Mouse (Mus musculus): ENCODE measurements around the gene Npas4. TPM values are rescaled to one million over a fixed set of nuclear protein-coding genes. Genes with fewer than 3 reads are reported as not detected.
"Not testable (repeated sequence)": the region's sequence is repeated elsewhere in the genome, so short reads cannot be mapped to it uniquely, and the experiment has no call there.

Gene Npas4
- polyA plus RNA-seq, 1 experiment from 2014 or later = 0.08 TPM

- Histone ChIP-seq H3K27me3 (replicated peaks) (peaks cover 25% of the 10 kb centered on the region), H3K9me3 (replicated peaks) (no peaks in the 10 kb centered on the region), H3K27ac (ENCODE audit: poor library complexity, severe bottlenecking) (peak overlapping the region; percentile 78), H3K36me3 (no peaks in the 10 kb centered on the region), H3K4me3 (no peak overlapping the region), H3K4me2 (peak overlapping the region; percentile 49), H3K9ac (no peak overlapping the region), H3K4me1 (replicated peaks) (peaks cover 46% of the 10 kb centered on the region)
- WGBS = 11% methylated on average over 8 of the region's 8 CpGs
- no peak for ATAC-seq (ENCODE audit: insufficient number of reproducible peaks, low FRiP score)
These were observed 2.3 kb upstream of the Npas4 start for GRCm38 (mm10) chr19:4992371-4992770.

- H3K27ac ChIP-seq (ENCODE audit: poor library complexity, severe bottlenecking) = no peak overlapping the region
- WGBS = 2% methylated on average over 19 of the region's 22 CpGs
- H3K36me3 ChIP-seq = 0 out of 2 replicates have a peak, but pooled peaks cover 4% of the 10 kb centered on the region
- H3K4me1 ChIP-seq (replicated peaks) = peaks cover 46% of the 10 kb centered on the region
- H3K4me3 ChIP-seq = peak overlapping the region; percentile 27; the same call in 1 of the 2 replicates
- H3K4me2 ChIP-seq = peak overlapping the region; percentile 61
- H3K27me3 ChIP-seq (replicated peaks) = peaks cover 35% of the 10 kb centered on the region
- H3K9me3 ChIP-seq (replicated peaks) = no peaks in the 10 kb centered on the region
- ATAC-seq (ENCODE audit: insufficient number of reproducible peaks, low FRiP score) = no peak
- H3K9ac ChIP-seq = no peak overlapping the region; the same call in 1 of the 2 replicates
These were observed 600 bp upstream of the Npas4 start for GRCm38 (mm10) chr19:4990716-4991115.

DNA sequence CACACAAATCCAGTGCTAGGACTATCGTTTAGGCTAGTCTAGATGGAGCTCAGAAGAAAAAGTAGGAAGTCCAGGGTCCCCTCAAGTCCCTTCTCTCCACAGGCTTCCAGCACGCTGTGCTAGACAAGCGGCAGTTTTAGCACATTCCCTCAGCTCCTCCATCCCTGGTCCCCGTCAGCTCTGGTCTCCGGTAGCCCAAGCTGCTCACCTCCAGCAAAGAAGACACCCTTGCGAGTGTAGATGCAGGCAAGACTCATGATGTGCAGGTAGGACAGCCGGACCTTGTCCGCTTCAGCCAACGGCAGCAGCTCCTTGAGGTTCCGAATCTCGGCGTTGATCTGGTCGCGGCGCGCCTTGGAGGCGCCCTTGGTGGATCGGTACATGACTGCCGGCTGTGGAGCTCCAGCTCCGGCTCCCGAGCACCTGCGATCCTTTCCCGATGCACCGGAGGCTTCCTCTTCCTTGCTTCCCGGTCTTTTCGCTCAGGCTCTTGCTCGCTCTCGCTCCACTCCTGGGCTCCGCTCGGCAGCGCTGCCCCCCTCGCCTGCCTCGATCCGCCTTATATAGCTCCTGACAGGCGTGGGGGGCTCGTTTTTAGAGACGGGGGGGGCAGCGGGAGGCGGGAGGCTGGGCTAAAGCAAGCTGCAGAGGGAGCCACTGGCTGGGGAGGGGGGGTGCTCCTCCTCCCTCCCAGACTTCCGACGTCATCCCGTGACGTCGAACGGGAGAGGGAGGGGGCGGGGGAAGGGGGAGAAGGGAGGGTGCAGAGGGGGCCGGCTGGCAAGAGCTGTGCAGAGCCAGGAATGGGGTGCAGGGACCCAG lies 471 bp downstream of the Npas4 start:
- Histone ChIP-seq H3K9ac (no peak overlapping the region), H3K27me3 (replicated peaks) (peaks cover 45% of the 10 kb centered on the region), H3K27ac (ENCODE audit: poor library complexity, severe bottlenecking) (no peak overlapping the region), H3K9me3 (replicated peaks) (no peaks in the 10 kb centered on the region), H3K4me1 (replicated peaks) (peaks cover 44% of the 10 kb centered on the region), H3K4me3 (no peak overlapping the region), H3K36me3 (0 out of 2 replicates have a peak, but pooled peaks cover 4% of the 10 kb centered on the region), H3K4me2 (peak overlapping the region; percentile 6; the same call in 1 of the 2 replicates)
- ATAC-seq (ENCODE audit: insufficient number of reproducible peaks, low FRiP score) = no peak
- WGBS = 18% methylated on average over 46 of the region's 47 CpGs

GRCm38 (mm10) chr19:4989013-4989412 lies 1.1 kb downstream of the Npas4 start:
- H3K4me2 ChIP-seq = no peak overlapping the region
- no peak overlapping the region for H3K4me3 ChIP-seq
- 0 out of 2 replicates have a peak, but pooled peaks cover 4% of the 10 kb centered on the region for H3K36me3 ChIP-seq
- no peak overlapping the region for H3K9ac ChIP-seq
- peaks cover 38% of the 10 kb centered on the region for H3K4me1 ChIP-seq (replicated peaks)
- ATAC-seq (ENCODE audit: insufficient number of reproducible peaks, low FRiP score) = no peak
- no peaks in the 10 kb centered on the region for H3K9me3 ChIP-seq (replicated peaks)
- peaks cover 52% of the 10 kb centered on the region for H3K27me3 ChIP-seq (replicated peaks)
- no peak overlapping the region for H3K27ac ChIP-seq (ENCODE audit: poor library complexity, severe bottlenecking)
- WGBS = 3% methylated on average over 13 of the region's 13 CpGs

DNA sequence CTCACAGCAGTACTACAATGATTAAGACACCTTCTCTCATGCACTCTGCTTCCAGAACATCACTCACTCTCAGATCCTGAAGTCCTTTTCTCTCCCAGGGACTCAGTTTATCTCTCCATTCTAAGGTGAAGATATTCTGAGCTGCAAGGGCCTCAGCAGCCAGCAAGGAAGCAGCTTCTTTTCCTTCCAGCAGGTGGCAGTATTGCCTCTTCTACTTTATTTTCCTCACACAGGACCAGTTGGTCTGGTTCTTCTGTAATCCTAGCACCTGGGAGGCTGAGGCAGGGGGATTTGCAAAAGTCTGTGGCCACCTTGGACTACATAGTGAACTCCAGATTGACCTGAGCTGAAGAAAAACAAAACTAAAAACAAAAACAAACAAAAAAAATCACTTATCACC lies 8.3 kb downstream of the Npas4 start:
- no peak for ATAC-seq (ENCODE audit: insufficient number of reproducible peaks, low FRiP score)
- Histone ChIP-seq H3K9me3 (replicated peaks) (no peaks in the 10 kb centered on the region), H3K9ac (no peak overlapping the region), H3K4me2 (no peak overlapping the region), H3K27me3 (replicated peaks) (peaks cover 45% of the 10 kb centered on the region), H3K27ac (ENCODE audit: poor library complexity, severe bottlenecking) (no peak overlapping the region), H3K4me3 (no peak overlapping the region), H3K4me1 (replicated peaks) (no peaks in the 10 kb centered on the region), H3K36me3 (0 out of 2 replicates have a peak, but pooled peaks cover 1% of the 10 kb centered on the region)

DNA sequence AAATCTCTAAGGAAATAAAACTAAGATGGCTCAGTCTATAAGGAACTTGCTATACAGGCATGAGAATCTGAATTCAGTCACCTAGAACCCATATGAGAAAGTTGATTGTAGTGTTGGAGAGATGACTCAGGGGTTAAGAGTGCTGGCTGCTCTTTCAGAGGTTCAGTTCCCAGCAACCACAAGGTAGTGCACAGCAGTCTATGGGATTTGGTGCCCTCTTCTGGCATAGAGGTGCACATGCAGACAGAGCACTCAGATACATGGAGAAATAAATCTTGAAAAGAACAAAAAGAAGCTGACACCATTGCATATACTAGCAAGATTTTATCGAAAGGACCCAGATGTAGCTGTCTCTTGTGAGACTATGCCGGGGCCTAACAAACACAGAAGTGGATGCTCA lies 21.9 kb downstream of the Npas4 start:
- Histone ChIP-seq H3K27ac (ENCODE audit: poor library complexity, severe bottlenecking) (no peak overlapping the region), H3K36me3 (peaks cover 38% of the 10 kb centered on the region), H3K4me2 (no peak overlapping the region), H3K9me3 (replicated peaks) (no peaks in the 10 kb centered on the region), H3K27me3 (replicated peaks) (no peaks in the 10 kb centered on the region), H3K9ac (no peak overlapping the region), H3K4me3 (no peak overlapping the region), H3K4me1 (replicated peaks) (0 out of 2 replicates have a peak, but pooled peaks cover under 1% of the 10 kb centered on the region)
- 87% methylated on average over 2 of the region's 2 CpGs for WGBS
- no peak for ATAC-seq (ENCODE audit: insufficient number of reproducible peaks, low FRiP score)

DNA sequence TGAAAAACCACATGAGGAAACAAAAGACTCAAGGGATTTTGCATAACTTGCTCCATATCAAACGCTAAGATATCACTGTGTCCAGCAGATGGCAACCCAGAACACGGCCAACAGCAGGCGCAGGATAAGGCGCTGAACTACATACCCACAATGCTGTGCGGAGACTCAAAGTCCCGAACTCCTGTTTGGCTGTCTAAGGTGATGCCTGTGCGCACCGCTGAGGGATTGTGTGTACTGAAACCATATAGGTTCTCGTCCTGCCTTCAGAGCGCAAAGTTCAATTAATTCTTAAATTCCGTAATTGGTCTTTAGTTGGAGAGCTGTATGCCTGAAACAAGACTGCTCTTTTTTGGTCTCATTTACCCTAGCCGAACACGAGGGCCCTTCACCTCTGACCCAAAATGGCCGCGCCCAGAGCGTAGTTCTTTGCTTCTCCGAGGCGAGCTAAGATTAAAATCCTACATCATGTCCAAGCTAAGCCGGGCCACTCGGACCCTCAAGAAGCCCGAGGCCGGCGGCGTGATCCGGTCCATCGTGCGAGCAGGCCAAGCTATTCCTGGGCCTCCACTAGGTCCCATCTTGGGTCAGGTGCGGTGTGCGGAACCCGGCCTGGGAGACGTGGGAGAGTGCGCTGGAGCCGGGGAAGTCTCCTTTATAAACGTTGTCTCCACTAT lies 28.1 kb downstream of the Npas4 start, which contains the start of gene Mrpl11:
Gene Mrpl11 (plus strand): TSS at position 220 of the 674 bp plus-strand sequence.
- peak within 1 kb of the TSS; percentile 90 for H3K4me2 ChIP-seq
- ATAC-seq (ENCODE audit: insufficient number of reproducible peaks, low FRiP score) = peak; percentile 96
- WGBS = under 1% methylated on average over 34 of the region's 34 CpGs

DNA sequence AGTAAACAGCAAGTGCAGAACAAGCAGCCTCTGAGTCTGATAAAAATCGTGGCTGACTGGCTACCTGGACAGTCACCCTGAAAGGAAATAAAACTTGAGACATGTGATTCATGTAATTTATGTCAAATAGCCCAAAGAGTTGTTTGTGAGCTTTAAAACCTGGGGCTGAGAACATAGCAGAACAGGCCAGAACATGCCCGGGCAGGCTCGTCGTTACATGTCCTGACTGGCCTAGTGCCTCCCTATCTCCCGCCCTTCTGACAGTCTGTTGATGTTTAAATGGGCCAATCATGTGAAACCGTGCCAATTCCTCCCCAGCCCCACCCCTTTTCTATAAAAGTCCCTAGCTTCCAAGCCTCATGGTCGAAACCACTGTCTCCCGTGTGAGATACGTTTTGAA lies 41.5 kb downstream of the Npas4 start:
- 84% methylated on average over 9 of the region's 9 CpGs for WGBS
- not testable (repeated sequence) for H3K27ac ChIP-seq (ENCODE audit: poor library complexity, severe bottlenecking); H3K27me3 ChIP-seq (replicated peaks); H3K4me1 ChIP-seq (replicated peaks); H3K4me2 ChIP-seq; H3K9me3 ChIP-seq (replicated peaks); H3K4me3 ChIP-seq; H3K36me3 ChIP-seq; ATAC-seq (ENCODE audit: insufficient number of reproducible peaks, low FRiP score); H3K9ac ChIP-seq

More for the DNA sequence above, 28.1 kb downstream of the Npas4 start, which contains the start of gene Mrpl11:
- Histone ChIP-seq H3K36me3 (peaks cover 31% of the 10 kb centered on the region), H3K27me3 (replicated peaks) (no peaks in the 10 kb centered on the region), H3K4me3 (peak within 1 kb of the TSS; percentile 82), H3K4me1 (replicated peaks) (0 out of 2 replicates have a peak, but pooled peaks cover 7% of the 10 kb centered on the region), H3K27ac (ENCODE audit: poor library complexity, severe bottlenecking) (peak within 1 kb of the TSS; percentile 74; the same call in 1 of the 2 replicates), H3K9me3 (replicated peaks) (no peaks in the 10 kb centered on the region), H3K9ac (peak within 1 kb of the TSS; percentile 93)

- no peaks in the 10 kb centered on the region for H3K36me3 ChIP-seq
- H3K4me3 ChIP-seq = no peak overlapping the region
- no peaks in the 10 kb centered on the region for H3K9me3 ChIP-seq (replicated peaks)
- no peak overlapping the region for H3K27ac ChIP-seq (ENCODE audit: poor library complexity, severe bottlenecking)
- no peak overlapping the region for H3K4me2 ChIP-seq
- no peak overlapping the region for H3K9ac ChIP-seq
- WGBS = 44% methylated on average over 6 of the region's 6 CpGs
- H3K27me3 ChIP-seq (replicated peaks) = peaks cover 26% of the 10 kb centered on the region
- ATAC-seq (ENCODE audit: insufficient number of reproducible peaks, low FRiP score) = no peak
- H3K4me1 ChIP-seq (replicated peaks) = peaks cover 20% of the 10 kb centered on the region
These were observed 44.6 kb downstream of the Npas4 start for GRCm38 (mm10) chr19:4945540-4945939.

- Histone ChIP-seq H3K27me3 (replicated peaks) (peaks cover 38% of the 10 kb centered on the region), H3K27ac (ENCODE audit: poor library complexity, severe bottlenecking) (no peak overlapping the region)
These were observed 46.9 kb downstream of the Npas4 start for GRCm38 (mm10) chr19:4943253-4943588.

More at GRCm38 (mm10) chr19:4943253-4943588, 46.9 kb downstream of the Npas4 start:
- 9% methylated on average over 13 of the region's 13 CpGs for WGBS
- H3K4me2 ChIP-seq = peak overlapping the region; percentile 95
- peak overlapping the region; percentile 67 for H3K9ac ChIP-seq
- H3K36me3 ChIP-seq = no peaks in the 10 kb centered on the region
- H3K4me3 ChIP-seq = peak overlapping the region; percentile 62
- H3K9me3 ChIP-seq (replicated peaks) = no peaks in the 10 kb centered on the region
- peak; percentile 48; the same call in 1 of the 2 replicates for ATAC-seq (ENCODE audit: insufficient number of reproducible peaks, low FRiP score)
- H3K4me1 ChIP-seq (replicated peaks) = peaks cover 18% of the 10 kb centered on the region

Measured in heart, embryonic 12.5 days (tissue).